Mouse (Mus musculus): ENCODE measurements at regions not wholly inside any gene's neighbourhood (a gene's known extent, or its start where the extent isn't known, plus 50 kb on each side); places are given as distances from the start of the nearest gene placed in this dataset.

GRCm38 (mm10) chr12:6638761-6639281, 1263.3 kb upstream of the Klhl29 start:
- no peak for DNase-seq (ENCODE audit: low read depth, low spot score)

DNA sequence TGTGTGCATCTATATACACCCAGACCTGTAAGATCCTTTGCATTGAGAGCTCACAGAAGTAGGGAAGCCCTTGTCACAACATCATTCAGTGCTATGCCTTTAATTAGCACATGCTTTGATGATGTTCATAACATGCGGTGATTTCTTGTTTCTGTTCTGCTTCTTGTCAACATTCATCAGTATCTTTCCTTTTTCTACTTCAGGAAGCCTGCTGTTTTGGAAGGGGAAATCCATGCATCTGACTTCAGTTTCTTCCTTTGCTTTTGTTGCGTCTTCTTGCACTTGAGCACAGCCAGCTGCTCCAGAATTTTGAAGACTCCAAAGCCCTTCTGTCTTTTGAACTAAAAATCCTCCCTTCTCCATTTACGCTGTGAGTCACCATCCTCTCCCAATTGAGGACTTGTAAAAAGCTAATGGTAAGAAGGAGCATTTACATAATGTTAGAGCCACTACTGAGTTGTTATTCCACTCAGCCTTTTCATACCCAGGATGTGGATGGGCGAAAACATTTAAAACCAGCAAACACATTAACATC, 1262.4 kb upstream of the Klhl29 start:
- DNase-seq (ENCODE audit: low read depth, low spot score) = no peak

- no peak for DNase-seq (ENCODE audit: low read depth, low spot score)
These were observed 1247.2 kb upstream of the Klhl29 start for GRCm38 (mm10) chr12:6622575-6623146.

GRCm38 (mm10) chr12:6601111-6601510, 1225.6 kb upstream of the Klhl29 start:
- no peak for DNase-seq (ENCODE audit: low read depth, low spot score)

DNA sequence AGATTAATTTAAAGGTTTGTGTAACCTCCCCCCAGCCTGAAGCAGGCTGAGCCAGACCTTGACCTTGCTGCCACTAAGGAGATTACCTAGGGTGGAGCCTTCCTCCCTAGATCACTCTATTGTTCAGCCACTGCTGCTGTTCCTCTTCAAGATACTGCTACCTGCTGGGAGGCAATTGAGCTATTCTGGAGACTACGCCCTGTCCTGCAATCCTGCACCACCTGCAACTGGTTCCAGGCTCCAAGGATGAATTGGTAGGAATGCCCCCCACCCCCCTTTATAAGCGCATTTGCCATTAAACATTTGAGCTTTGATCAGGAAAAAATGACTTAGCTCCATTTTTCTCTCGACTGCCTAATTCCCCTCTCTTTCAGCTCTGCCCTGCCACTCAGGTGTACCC, 1220.0 kb upstream of the Klhl29 start:
- DNase-seq (ENCODE audit: low read depth, low spot score) = peak; percentile 98

GRCm38 (mm10) chr12:6590231-6590630, 1214.7 kb upstream of the Klhl29 start:
- no peak for DNase-seq (ENCODE audit: low read depth, low spot score)

GRCm38 (mm10) chr12:6588031-6588701, 1212.7 kb upstream of the Klhl29 start:
- DNase-seq (ENCODE audit: low read depth, low spot score) = peak; percentile 44

GRCm38 (mm10) chr12:6580195-6580594, 1204.7 kb upstream of the Klhl29 start:
- DNase-seq (ENCODE audit: low read depth, low spot score) = no peak

DNA sequence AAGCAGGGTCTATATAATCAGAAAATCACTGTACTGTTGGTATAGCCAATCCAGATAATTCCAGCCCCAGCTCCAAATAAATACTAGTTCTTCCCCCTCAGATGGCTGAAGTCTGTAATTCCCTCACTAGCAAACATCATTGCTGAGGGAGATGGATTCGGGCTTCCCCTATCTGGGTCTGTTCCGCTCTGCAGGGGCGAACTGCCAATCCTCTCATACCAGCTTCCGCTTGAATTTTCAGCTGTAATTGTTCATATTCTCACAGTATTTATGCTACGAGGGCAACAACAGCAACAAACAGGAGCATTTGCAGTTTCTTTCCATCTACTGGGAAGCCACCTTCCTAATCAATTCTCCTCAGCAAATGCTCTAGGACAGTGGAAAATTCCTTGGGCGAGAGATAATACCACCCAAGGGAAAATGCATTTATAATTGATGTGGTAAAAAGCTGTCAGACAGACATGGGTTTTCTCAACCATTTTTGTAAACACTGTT, 1201.4 kb upstream of the Klhl29 start:
- DNase-seq (ENCODE audit: low read depth, low spot score) = no peak

Measured in R1 (cell line).